Mouse (Mus musculus): Measurements from ENCODE around the gene Elmod2.
"Not testable (repeated sequence)": the region's sequence is repeated elsewhere in the genome, so short reads cannot be mapped to it uniquely, and the experiment has no call there.

Gene Elmod2

DNA sequence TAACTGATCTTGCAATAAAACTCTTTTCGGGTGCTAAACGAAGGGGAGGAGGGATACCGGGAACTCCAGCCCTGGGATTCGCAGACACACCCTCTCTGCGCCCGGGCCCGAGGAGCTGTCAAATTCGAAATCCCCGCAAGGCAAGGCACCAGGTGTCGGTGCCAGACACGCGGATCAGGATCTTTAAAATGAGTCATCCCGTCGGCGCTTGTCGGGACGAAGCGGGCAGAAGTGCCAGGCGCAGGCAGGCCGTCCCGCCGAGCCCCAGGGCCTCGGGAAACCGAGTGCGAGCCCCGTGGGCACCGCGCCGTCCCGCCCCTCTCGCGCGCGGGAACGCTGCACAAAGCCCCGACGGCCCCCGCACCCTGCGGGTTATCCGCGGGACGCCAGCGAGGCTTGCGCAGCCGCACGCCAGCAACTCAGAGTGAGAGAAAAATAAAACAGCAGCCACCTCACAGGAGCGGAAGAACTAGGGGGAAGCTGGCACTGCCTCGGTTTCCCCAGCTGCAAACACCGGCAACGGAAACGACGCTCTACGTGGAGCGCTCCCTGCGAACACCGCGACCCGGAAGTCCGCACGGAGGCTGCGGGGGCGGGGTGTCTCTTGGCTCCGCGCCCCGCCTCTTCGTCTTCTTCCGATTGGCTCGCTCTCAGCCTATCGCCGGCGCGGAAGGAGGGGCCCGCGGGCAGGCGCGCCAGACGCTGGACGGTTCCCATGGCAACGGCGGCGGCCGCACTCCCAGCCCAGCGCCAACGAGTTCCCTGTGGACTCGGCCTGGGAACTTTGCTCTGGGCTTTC, at the start of gene Elmod2:
Gene Elmod2 (minus strand): TSS at position 588 of the 799 bp plus-strand sequence.
- DNase-seq (ENCODE audit: low spot score in 2 of 2), result peak; percentile 90 to 96

DNA sequence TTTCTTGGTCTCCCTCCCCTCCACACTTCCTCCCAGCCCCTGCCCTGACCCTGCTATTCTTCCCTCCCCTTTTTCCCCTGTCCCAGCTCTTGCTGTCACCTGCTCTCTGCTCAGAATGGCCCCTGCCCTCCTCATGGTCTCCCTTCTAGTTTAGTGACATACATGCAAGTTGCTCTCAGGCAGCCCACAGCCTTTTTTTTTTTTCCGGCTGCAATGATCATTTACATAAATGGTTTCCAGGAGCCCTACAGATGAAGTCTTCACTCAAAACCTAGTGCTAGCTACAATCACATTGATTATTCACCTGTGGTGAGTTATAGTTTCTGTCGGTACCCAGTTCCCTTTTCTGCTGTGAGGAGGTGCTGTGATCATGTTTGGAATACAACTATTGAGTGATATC, 48.7 kb upstream of the Elmod2 start:
- no peak for DNase-seq (ENCODE audit: low spot score in 2 of 2)

- DNase-seq (ENCODE audit: low spot score in 2 of 2), result no peak
These were observed 47.9 kb upstream of the Elmod2 start for GRCm38 (mm10) chr8:83380141-83380540.

GRCm38 (mm10) chr8:83377231-83377630, 44.9 kb upstream of the Elmod2 start:
- no peak for DNase-seq (ENCODE audit: low spot score in 2 of 2)

- no peak for DNase-seq (ENCODE audit: low spot score in 2 of 2)
These were observed 31.0 kb upstream of the Elmod2 start for GRCm38 (mm10) chr8:83363156-83363769.

- no peak for DNase-seq (ENCODE audit: low spot score in 2 of 2)
These were observed 19.0 kb upstream of the Elmod2 start for GRCm38 (mm10) chr8:83351315-83351714.

- DNase-seq (ENCODE audit: low spot score in 2 of 2), result no peak
These were observed 16.0 kb upstream of the Elmod2 start, which contains the start of gene Mgat4d for GRCm38 (mm10) chr8:83348263-83348662. Mgat4d (plus strand) TSS chr8:83348471.

- no peak for DNase-seq (ENCODE audit: low spot score in 2 of 2)
These were observed 10.4 kb upstream of the Elmod2 start for GRCm38 (mm10) chr8:83342693-83343092.

GRCm38 (mm10) chr8:83342076-83342475, 9.8 kb upstream of the Elmod2 start:
- DNase-seq (ENCODE audit: low spot score in 2 of 2), result no peak

DNA sequence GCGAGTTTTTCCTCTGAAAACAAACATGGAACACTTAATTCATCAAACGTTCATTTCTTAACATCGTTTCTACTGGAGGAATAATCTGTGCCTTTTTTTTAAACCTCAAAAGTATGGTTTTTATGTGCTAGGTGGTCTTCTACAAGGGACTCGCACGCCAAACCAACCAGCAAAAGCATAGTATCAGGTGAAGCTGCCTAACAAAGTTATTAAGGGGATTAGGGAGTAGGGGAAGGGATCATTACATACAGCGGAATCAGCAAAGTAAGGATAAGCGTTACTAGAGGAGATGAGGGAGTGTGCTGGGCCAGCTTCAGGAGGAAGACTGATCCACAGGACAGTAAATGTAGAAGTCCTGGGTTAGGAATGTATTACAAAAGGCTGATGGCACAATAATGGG, 578 bp upstream of the Elmod2 start:
- no peak for DNase-seq (ENCODE audit: low spot score in 2 of 2)

GRCm38 (mm10) chr8:83331567-83331898, 753 bp downstream of the Elmod2 start:
- DNase-seq (ENCODE audit: low spot score in 2 of 2), result peak in 1 of 2 experiments; percentile 19

GRCm38 (mm10) chr8:83327889-83328288, 4.4 kb downstream of the Elmod2 start:
- DNase-seq (ENCODE audit: low spot score in 2 of 2), result no peak

DNA sequence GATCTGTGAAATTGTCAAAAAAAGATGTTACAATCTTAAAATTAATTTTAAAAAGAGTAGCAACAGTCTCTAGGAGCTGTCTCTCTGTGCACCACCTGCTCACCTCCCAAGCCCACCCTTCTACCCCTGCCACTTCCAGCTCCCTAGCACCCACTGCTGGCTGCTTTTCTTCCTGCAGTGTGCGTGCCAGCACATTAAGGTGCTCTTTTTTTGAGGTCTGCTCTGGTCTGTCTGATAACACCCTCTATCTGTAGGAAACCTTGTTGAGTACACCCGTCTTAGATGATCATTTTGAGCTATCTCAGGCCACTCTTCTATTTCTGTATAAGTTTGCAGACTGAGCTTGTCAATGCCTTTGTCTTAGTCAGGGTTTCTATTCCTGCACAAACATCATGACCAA, 9.2 kb downstream of the Elmod2 start:
- no peak for DNase-seq (ENCODE audit: low spot score in 2 of 2)

- DNase-seq (ENCODE audit: low spot score in 2 of 2), result no peak
These were observed 9.9 kb downstream of the Elmod2 start for GRCm38 (mm10) chr8:83322374-83322773.

DNA sequence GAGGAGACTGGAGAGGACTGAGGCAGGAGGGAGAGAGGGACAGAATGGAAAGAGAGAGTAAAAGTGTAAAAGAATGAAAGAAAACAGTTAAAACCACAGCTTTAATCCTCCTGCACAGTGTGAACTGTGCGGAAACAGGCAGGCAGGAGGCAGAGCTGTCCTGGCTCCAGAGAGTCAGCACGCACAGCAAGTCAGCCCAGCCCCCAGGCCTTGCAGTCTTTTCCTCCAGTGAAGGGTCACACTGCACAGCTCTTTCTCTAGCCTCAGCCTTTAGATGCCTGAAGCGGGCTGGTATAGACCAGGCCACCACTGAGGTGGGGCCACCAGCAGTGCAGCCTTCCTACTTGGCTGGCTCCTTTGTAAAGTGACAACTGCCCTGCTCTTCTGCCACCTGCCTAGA, 11.7 kb downstream of the Elmod2 start:
- no peak for DNase-seq (ENCODE audit: low spot score in 2 of 2)

DNA sequence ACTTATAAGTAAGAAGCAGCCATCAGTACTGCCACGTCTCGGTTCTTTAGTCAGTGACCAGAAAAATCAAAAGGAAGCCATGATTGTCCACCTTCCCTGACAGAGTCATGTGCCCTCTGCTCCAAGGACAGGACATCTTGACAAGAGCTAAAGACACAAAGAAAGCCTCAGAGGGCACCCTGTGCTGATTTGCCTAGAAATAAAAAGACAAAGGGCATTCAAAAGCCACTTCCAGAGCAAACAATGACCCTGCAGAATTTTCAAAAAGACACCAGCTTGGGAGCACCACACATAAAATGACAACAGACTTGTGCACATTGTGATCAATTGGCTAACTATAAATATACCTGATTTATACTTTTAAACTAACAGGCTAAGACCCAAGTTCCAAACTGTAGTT, 16.6 kb downstream of the Elmod2 start:
- no peak for DNase-seq (ENCODE audit: low spot score in 2 of 2)

- DNase-seq (ENCODE audit: low spot score in 2 of 2), result not testable (repeated sequence)
These were observed 17.2 kb downstream of the Elmod2 start for GRCm38 (mm10) chr8:83315084-83315483.

DNA sequence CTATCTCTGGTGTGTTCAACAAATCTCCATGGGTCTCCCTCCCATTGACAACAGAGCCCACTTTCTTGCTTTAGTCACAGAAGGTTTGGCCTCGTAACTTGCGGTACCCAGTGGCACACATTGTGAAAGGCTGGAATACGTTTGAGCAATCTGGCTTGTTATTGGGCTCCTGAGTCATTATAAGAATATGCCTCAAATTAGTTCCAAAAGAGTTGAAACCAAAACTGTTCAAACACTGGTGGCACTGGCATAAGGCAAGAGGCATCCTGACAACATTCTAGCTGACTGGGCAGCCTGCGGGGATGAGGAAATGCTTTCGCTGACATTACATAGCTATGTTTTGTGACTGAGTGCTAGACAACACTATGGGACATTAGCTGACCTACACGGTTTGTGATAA, 22.4 kb downstream of the Elmod2 start:
- DNase-seq (ENCODE audit: low spot score in 2 of 2), result no peak

DNA sequence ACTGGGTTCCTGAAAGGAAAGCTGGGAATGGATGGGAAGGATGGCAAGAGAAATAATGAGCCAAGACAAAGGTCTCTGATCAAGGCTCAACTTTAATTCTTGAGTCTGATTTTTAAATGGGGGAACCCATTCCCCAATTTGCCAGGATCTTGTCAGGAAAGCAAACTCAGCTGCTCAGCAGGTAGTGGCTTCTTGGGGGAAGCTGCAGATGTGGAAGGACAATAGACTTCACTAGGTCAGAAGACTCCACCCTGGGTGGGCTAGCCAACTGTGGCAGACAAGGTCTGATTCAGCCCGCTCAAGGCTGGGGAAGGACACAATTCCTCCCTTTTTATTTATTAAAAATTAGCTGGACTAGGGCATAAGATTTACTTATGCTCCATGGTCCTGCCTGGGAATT, 27.3 kb downstream of the Elmod2 start:
- no peak for DNase-seq (ENCODE audit: low spot score in 2 of 2)

GRCm38 (mm10) chr8:83300135-83300534, 32.2 kb downstream of the Elmod2 start:
- DNase-seq (ENCODE audit: low spot score in 2 of 2), result no peak

DNA sequence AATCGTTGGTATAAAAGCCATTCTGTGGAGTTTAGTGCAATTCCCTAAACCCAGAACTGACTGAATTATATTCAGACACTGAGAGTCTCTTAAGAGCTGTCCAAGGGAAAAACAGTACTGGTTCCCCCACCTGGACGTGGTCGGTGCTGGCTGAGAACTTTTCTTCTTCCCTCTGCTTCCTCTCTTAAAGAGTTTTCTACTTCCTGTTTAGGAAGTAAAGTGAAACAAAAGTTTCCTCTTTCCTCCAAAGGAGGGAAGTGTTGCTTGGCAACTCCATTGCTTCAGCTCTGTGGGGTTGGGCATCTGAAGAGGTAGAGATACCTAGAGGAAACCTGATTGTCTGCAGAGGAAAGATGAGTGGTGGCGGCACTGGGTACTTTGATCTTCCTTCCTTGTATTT, 34.9 kb downstream of the Elmod2 start:
- DNase-seq (ENCODE audit: low spot score in 2 of 2), result no peak

DNA sequence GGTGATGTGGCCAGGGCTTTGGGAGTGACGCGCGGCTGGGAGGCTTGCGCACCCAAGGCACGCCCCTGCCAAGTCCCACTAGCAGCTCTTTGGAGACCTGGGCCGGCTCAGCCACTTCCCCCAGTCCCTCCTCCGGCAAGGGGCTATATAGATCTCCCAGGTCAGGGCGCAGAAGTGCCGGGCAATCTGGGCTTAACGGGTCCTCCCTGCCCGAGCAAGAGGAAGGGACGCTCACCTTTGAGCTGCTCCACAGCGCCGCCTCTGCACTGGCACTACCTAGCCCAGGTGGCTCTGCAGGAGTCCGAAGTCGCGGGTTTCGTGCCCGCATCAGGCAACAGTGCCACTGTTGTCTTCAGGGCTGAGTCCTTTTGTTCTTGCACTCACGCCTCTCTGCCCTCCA, 42.1 kb downstream of the Elmod2 start, which contains the start of gene Ucp1:
Gene Ucp1 (plus strand): TSS at position 177 of the 400 bp plus-strand sequence.
- DNase-seq (ENCODE audit: low spot score in 2 of 2), result no peak

DNA sequence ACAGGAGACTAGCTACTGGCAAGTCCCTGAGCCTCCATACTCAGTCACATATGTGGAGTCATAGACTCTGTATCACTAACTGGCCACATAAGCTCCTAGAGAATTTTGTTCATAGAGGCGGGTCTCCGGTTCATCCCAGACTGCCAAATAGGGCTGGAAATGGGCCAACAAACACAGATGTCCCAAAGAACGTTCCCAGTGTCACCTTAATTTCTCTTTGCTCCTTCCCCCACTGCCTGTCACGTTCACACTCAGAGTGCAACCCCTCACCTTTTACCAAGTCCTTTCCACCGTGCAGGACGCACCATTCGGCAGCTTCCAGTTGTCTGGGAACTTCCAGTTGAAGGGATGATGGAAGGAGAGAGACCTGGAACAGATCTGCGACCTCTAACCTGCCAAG, 46.9 kb downstream of the Elmod2 start:
- no peak for DNase-seq (ENCODE audit: low spot score in 2 of 2)

All from frontal cortex, postnatal 14 days (tissue).